Mouse (Mus musculus): ENCODE data around the gene Wdfy1. TPM values are rescaled to one million over a fixed set of nuclear protein-coding genes. Genes with fewer than 3 reads are reported as not detected.
A peak's percentile ranks its signal among the peaks of the same experiment; 100 is the strongest.

Gene Wdfy1
- polyA plus RNA-seq, 1 experiment, result 22.5 TPM

DNA sequence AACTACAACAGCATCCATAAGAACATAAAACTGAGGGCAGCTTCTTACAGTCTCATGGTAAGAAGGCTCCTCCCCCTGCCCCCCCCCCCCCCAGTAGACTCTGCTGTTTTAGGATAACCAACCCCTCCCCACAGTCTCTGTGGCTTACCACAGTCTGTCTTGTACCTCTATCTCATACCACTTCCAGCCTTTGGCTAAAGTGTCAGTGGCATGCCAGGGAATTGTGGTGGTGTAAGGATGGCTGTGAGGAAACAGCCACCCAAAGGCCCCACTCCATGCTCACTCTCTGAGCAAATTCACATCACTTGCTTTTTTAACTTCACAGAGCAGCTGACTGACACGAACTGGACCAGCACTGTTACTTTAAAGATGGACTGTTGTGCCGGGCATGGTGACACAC, 77.4 kb downstream of the Wdfy1 start:
- TF ChIP-seq POLR2A (IDR thresholded peaks at IDR 0.05; ENCODE audit: borderline replicate concordance, control insufficient read depth, low read depth, low read length), result no peak
- TF ChIP-seq CTCF (IDR thresholded peaks at IDR 0.05; ENCODE audit: control insufficient read depth, insufficient read depth, low read length), result no peak
- Histone ChIP-seq H3K4me1 (ENCODE audit: control insufficient read depth, insufficient read depth, low read length) (no peaks in the 10 kb centered on the region; the same call in 1 of the 2 replicates), H3K4me3 (replicated peaks; ENCODE audit: control insufficient read depth, low read depth, low read length) (no peak overlapping the region), H3K27ac (ENCODE audit: control insufficient read depth, insufficient read depth, low read depth, low read length, poor library complexity) (no peak overlapping the region)
- WGBS, result 28% methylated on average over 2 of the region's 2 CpGs

DNA sequence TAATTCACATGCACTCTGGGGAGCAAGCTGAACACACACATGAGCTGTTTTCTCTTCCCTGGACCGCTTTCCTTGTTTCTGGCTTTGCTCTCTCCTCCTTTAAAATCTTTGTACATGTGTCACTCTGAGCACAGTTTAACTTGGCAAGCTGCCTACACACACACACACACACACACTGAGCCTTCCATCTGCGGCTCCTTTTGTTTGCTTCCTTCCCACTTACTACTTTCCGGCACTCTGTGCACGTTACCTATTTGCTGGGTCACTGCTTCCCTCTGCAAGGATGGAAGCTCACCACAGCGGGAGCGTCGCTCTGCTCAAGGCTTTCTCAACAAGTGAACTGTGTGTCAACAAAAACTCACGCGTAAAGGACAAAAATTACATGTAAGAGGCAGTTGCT, 78.6 kb downstream of the Wdfy1 start:
- TF ChIP-seq CTCF (IDR thresholded peaks at IDR 0.05; ENCODE audit: control insufficient read depth, insufficient read depth, low read length), result no peak
- TF ChIP-seq POLR2A (IDR thresholded peaks at IDR 0.05; ENCODE audit: borderline replicate concordance, control insufficient read depth, low read depth, low read length), result no peak
- WGBS, result 6% methylated on average over 9 of the region's 9 CpGs
- Histone ChIP-seq H3K27ac (ENCODE audit: control insufficient read depth, insufficient read depth, low read depth, low read length, poor library complexity) (peak overlapping the region; percentile 14; the same call in 1 of the 2 replicates), H3K4me1 (ENCODE audit: control insufficient read depth, insufficient read depth, low read length) (no peaks in the 10 kb centered on the region; the same call in 1 of the 2 replicates), H3K4me3 (replicated peaks; ENCODE audit: control insufficient read depth, low read depth, low read length) (no peak overlapping the region)

DNA sequence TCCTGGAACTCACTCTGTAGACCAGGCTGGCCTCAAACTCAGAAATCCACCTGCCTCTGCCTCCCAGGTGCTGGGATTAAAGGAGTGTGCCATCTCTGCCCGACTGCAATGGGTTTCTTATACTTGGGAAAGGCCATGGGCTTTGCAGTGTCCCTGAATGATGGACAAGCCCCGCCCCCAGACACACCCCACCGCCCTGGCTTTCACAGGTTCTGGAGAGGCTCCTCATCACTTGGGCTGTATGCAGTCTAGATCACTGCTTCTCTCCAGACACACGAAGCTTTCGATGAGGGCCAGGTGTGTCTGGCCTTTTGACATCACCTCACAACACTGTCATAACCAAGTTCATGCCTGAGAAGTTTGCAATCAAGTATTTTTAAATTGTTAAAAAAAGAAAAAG, 79.0 kb downstream of the Wdfy1 start:
- TF ChIP-seq POLR2A (IDR thresholded peaks at IDR 0.05; ENCODE audit: borderline replicate concordance, control insufficient read depth, low read depth, low read length) (no peak), CTCF (IDR thresholded peaks at IDR 0.05; ENCODE audit: control insufficient read depth, insufficient read depth, low read length) (no peak)
- no peak overlapping the region for H3K4me3 ChIP-seq (replicated peaks; ENCODE audit: control insufficient read depth, low read depth, low read length)
- no peak overlapping the region for H3K27ac ChIP-seq (ENCODE audit: control insufficient read depth, insufficient read depth, low read depth, low read length, poor library complexity)
- H3K4me1 ChIP-seq (ENCODE audit: control insufficient read depth, insufficient read depth, low read length), result no peaks in the 10 kb centered on the region; the same call in 1 of the 2 replicates
- 63% methylated on average over 5 of the region's 5 CpGs for WGBS

DNA sequence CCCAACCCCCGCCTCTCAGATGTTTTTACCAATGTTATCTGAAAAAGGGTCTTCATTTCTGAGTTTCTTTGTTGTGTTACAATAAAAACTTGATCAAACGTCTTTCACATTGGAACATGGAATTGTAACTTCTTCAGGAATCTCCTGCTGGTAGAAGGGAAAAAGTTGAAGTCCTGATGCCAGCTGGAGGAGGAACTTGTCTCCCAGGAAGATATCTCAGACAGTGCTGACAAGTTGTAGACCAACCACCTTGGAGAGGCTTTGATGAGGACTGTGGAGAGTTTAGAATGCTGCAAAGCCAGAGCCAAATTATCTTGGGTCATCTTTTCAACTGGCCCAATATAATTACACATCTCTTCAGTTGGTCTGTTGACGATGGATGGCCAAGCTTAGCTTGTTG, 83.5 kb downstream of the Wdfy1 start:
- WGBS, result 77% methylated on average over 3 of the region's 3 CpGs
- no peak overlapping the region for H3K4me3 ChIP-seq (replicated peaks; ENCODE audit: control insufficient read depth, low read depth, low read length)
- TF ChIP-seq POLR2A (IDR thresholded peaks at IDR 0.05; ENCODE audit: borderline replicate concordance, control insufficient read depth, low read depth, low read length) (no peak), CTCF (IDR thresholded peaks at IDR 0.05; ENCODE audit: control insufficient read depth, insufficient read depth, low read length) (no peak)
- no peaks in the 10 kb centered on the region; the same call in 1 of the 2 replicates for H3K4me1 ChIP-seq (ENCODE audit: control insufficient read depth, insufficient read depth, low read length)
- no peak overlapping the region for H3K27ac ChIP-seq (ENCODE audit: control insufficient read depth, insufficient read depth, low read depth, low read length, poor library complexity)

DNA sequence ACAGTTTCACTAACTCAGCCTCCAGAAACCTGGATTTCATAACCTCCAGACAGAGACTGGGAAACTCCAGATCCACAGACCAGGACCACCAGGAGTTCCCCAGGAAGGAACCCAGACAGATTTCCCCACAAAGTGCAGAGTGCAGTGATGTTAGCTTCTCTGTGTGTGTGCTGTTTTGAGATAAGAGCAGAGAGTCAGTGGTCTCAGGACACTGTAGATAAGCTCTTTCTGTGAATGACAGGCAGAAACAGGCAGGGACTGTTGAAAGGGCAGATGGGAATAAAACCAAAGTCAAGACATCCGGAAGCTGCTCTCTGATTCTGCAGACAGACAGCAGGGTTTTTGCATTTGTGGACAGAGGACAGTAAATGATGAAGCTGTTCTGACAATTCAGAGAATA, 88.7 kb downstream of the Wdfy1 start:
- 44% methylated on average over 1 of the region's 1 CpGs for WGBS
- Histone ChIP-seq H3K27ac (ENCODE audit: control insufficient read depth, insufficient read depth, low read depth, low read length, poor library complexity) (no peak overlapping the region), H3K4me3 (replicated peaks; ENCODE audit: control insufficient read depth, low read depth, low read length) (no peak overlapping the region), H3K4me1 (ENCODE audit: control insufficient read depth, insufficient read depth, low read length) (no peaks in the 10 kb centered on the region)
- TF ChIP-seq POLR2A (IDR thresholded peaks at IDR 0.05; ENCODE audit: borderline replicate concordance, control insufficient read depth, low read depth, low read length) (no peak), CTCF (IDR thresholded peaks at IDR 0.05; ENCODE audit: control insufficient read depth, insufficient read depth, low read length) (no peak)

DNA sequence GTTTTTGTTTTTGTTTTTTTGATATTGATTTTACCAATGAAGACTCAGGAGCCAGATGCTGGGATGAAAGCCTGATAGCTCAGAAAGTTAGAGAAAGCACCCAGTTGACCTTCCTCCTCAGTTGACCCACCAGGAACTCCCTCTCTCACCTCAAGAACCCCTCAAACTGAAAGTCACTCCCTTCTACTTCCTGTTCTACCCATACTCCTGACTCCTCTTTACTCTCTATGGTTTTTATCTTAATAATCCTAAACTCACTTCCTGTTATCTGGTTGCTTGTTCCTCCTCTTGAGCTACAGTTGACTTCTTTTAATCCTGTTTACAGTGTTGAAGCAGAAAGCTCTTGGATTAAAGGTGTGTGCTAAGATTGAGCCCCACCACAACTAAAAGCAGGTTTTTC, 91.9 kb downstream of the Wdfy1 start:
- Histone ChIP-seq H3K27ac (ENCODE audit: control insufficient read depth, insufficient read depth, low read depth, low read length, poor library complexity) (no peak overlapping the region), H3K4me1 (ENCODE audit: control insufficient read depth, insufficient read depth, low read length) (no peaks in the 10 kb centered on the region)
- no peak for TF ChIP-seq CTCF (IDR thresholded peaks at IDR 0.05; ENCODE audit: control insufficient read depth, insufficient read depth, low read length)
- no peak for TF ChIP-seq POLR2A (IDR thresholded peaks at IDR 0.05; ENCODE audit: borderline replicate concordance, control insufficient read depth, low read depth, low read length)

DNA sequence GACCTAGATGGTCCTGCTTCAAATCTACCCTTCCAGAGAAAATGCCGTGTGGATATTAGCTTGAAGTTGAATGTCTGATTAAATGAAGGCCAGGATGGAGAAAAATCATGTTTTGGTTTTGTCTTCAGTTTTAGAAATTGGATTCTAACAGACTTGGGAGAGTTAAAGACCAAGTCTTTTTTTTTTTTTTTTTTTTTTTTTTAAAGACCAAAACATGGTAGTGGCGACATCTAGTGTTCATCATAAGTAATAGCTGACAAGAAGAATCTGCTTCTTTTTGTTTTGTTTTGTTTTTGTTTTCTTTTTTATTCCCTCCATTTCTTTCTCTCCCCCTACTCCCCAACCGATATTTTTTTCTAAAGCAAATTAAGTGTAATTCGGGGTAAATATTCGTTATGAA, 93.0 kb downstream of the Wdfy1 start:
- 11% methylated on average over 5 of the region's 5 CpGs for WGBS
- no peaks in the 10 kb centered on the region for H3K4me1 ChIP-seq (ENCODE audit: control insufficient read depth, insufficient read depth, low read length)
- H3K27ac ChIP-seq (ENCODE audit: control insufficient read depth, insufficient read depth, low read depth, low read length, poor library complexity), result no peak overlapping the region
- TF ChIP-seq CTCF (IDR thresholded peaks at IDR 0.05; ENCODE audit: control insufficient read depth, insufficient read depth, low read length), result peak; percentile 29; the same call in 1 of the 2 replicates
- no peak for TF ChIP-seq POLR2A (IDR thresholded peaks at IDR 0.05; ENCODE audit: borderline replicate concordance, control insufficient read depth, low read depth, low read length)
- no peak overlapping the region for H3K4me3 ChIP-seq (replicated peaks; ENCODE audit: control insufficient read depth, low read depth, low read length)

More for the DNA sequence above, 91.9 kb downstream of the Wdfy1 start:
- H3K4me3 ChIP-seq (replicated peaks; ENCODE audit: control insufficient read depth, low read depth, low read length), result no peak overlapping the region

DNA sequence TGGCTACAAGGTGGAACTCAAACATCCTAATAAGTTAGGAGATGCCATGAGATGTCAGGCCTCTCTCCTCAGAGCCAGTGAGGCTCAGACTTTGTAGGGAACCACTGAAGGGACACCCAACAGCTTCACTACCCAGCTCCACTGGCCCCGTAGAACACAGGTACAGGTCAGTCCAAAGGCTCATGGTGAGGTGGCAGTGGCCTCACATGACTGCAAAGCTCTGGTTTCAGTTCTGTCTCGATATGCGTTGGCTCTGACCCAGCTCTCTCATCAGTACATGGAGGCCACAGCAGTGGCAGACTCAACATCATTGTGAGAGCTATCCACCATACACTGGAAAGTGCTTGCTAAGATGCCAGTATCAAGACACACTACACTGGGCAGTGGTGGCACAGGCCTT, 95.2 kb downstream of the Wdfy1 start:
- TF ChIP-seq POLR2A (IDR thresholded peaks at IDR 0.05; ENCODE audit: borderline replicate concordance, control insufficient read depth, low read depth, low read length), result no peak
- TF ChIP-seq CTCF (IDR thresholded peaks at IDR 0.05; ENCODE audit: control insufficient read depth, insufficient read depth, low read length), result no peak
- no peak overlapping the region for H3K27ac ChIP-seq (ENCODE audit: control insufficient read depth, insufficient read depth, low read depth, low read length, poor library complexity)
- no peak overlapping the region for H3K4me3 ChIP-seq (replicated peaks; ENCODE audit: control insufficient read depth, low read depth, low read length)
- no peaks in the 10 kb centered on the region for H3K4me1 ChIP-seq (ENCODE audit: control insufficient read depth, insufficient read depth, low read length)
- 72% methylated on average over 3 of the region's 3 CpGs for WGBS

DNA sequence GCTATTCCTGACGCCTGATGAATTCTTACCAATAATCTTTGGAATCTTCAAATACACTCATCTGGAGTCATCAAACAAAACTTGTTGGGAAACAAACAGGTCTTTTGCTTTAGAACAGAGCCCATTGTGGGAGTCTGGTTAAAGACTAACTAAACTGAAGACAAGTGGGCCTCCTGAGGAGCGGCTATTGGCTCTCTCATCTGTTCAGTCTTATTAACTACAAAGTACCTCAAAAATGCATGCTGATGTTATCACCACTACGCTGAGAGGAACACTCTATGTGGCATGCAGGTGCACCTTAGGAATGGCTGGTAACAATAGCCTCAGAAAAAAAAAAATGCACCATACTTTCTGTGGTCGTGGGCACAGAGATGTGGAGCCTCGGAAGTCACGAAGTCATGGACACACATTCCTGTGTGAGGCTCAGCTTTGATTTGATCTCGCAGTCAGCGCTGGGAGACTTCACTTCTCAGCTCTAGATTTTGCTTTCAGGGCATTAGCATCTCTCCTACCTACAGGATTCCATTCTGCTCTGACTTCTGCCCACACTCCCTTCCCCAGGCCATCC, 97.7 kb downstream of the Wdfy1 start:
- H3K4me3 ChIP-seq (replicated peaks; ENCODE audit: control insufficient read depth, low read depth, low read length), result no peak overlapping the region
- WGBS, result 78% methylated on average over 8 of the region's 8 CpGs
- H3K4me1 ChIP-seq (ENCODE audit: control insufficient read depth, insufficient read depth, low read length), result no peaks in the 10 kb centered on the region
- TF ChIP-seq POLR2A (IDR thresholded peaks at IDR 0.05; ENCODE audit: borderline replicate concordance, control insufficient read depth, low read depth, low read length) (no peak), CTCF (IDR thresholded peaks at IDR 0.05; ENCODE audit: control insufficient read depth, insufficient read depth, low read length) (no peak)
- H3K27ac ChIP-seq (ENCODE audit: control insufficient read depth, insufficient read depth, low read depth, low read length, poor library complexity), result no peak overlapping the region

Measured in bone marrow, adult 2 months (tissue).